Mouse (Mus musculus) cerebellum, adult (tissue): ENCODE data around the gene St3gal3.

Experiments
- ATAC-seq: cut with Nextera tagmentation; 2 replicates; pipeline ENCODE4 v1.9.2; 2017; ENCODE audit warnings: mild to moderate bottlenecking, moderate library complexity, mixed read lengths; ENCODE audit not compliant: insufficient number of reproducible peaks, low FRiP score, low TSS enrichment

Gene St3gal3

DNA sequence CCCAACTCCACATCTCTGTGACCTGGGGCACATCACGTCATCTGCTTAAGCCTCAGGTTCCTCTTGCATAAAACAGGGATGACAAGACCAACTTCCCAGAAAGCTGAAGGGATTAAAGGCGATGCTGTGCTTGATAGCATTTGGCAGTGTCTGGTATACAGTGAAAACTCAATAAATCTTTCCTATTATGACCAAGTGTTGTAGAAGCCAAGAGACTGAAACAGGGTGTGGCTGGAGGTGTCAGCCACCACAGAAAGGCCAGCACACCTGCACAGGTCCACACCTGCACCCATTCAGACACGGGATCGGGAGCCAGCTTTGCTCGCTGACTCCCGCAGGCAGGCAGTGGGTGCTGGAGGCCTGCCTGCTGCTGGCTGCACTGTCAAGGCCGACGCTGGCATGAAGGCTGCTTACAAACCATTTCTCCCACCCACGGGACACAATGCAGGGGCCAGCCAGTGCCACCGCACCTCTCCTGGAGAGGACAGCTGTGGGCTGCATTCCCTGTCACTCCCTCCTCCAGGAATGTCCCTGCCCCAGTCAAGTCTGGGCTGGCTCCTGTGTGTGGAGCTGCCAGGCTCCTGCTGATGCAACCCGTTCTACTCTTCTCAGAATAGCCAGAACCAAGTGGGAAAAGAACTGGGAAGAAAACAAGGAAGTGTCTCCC is 187.9 kb downstream of the St3gal3 start:
- no peak for ATAC-seq

DNA sequence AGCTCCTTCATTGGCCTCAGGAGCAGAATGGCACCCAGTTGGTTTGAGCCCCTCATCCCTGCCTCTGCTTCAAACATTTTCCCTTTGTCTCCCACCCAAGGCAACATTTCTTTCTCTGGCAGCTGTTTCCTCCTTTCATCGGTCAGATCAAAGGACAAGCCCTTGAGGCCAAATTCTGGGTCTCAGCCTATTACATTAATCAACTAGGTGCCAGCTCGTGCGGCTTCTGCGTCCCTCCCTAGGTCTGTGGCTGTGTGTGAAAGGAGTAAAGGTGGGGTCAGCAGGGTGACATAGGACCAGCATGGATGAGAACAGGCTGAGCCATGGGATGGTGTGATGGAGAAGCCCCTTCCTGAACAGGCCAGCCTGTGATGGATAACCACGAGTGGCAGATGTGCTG is 191.4 kb downstream of the St3gal3 start:
- ATAC-seq = no peak

DNA sequence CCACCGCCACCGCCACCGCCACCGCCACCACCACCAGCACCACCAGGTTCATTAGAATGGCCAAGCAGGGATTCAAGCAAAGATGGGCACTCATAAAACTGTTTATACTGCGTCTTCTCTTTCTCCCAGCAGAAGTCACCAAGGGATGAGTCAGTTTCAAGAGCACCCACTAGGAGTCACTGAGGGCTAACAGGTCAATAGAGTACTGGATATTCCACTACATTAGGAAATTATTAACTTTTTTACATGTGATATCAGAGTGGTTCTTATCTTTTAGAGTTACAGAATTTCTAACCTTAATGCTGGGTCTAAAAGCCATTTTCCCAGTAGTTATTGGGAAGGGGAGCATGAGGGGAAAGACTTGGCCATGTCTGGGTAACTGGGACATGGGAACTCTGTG is 197.8 kb downstream of the St3gal3 start:
- ATAC-seq = no peak

DNA sequence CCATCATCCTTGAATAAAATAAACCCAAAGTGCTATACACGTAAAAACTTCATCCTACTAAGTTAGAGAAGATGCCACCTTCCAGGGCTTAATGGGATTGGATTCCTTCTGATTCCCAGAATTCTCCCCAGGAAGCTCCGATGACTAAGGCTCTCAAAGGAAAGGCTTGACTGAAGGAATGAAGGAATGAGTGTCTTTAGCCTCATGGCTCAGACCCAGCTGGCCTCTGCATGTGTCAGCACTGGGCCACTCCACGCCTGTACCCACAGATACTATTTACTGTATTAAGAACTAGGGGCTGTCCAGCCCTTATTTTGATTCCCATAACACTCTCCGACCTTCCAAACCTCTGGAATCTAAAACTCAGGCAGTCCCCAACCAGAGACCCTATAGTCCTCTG is 200.6 kb downstream of the St3gal3 start:
- ATAC-seq = no peak

DNA sequence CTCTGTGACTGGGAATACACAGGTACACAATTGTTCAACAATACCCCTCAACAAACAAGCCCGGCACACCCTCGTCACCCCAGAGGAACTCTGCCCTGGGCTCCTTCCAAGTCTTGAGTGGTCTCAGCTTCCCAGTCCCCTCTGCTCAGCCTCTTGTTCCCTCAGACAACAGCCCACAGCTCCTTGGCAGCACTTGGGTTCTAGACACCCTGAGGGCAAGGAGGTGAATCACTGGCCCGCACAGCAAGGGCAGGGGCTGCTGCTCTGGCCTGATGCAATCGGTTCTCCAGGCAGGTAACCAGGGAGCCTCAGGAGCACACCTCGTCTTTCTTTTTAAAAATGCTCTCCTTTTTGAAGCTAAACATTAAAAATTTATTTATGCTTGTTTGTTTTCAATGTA is 201.5 kb downstream of the St3gal3 start:
- ATAC-seq = no peak

DNA sequence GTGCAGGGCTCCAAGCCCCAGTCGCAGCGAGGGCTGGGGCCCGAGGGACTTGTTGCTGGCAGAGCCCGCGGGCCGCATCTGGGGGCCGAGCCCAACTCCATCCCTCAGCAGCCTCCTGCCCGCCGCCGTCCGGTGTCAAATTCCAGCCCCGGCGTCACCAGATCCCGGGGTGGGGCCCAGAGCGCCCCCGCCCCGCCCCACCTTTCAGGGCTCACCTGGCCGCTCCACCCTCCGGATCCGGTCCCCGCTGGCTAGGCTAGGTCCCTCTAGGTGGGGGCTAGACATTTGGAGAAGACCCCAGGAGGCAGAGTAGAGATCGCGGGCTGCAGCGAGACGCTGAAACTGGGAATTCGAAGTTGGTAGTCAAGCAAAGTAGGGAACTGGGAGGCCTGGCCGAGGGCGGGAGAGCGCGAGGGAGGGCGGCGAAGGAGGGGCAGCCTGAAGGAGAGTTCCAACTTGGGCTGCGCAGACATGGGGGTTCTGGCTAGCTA is 205.3 kb downstream of the St3gal3 start, which contains the start of gene Artn:
Artn (minus strand) TSS at position 373 of the 491 bp plus-strand sequence.
- no peak for ATAC-seq

DNA sequence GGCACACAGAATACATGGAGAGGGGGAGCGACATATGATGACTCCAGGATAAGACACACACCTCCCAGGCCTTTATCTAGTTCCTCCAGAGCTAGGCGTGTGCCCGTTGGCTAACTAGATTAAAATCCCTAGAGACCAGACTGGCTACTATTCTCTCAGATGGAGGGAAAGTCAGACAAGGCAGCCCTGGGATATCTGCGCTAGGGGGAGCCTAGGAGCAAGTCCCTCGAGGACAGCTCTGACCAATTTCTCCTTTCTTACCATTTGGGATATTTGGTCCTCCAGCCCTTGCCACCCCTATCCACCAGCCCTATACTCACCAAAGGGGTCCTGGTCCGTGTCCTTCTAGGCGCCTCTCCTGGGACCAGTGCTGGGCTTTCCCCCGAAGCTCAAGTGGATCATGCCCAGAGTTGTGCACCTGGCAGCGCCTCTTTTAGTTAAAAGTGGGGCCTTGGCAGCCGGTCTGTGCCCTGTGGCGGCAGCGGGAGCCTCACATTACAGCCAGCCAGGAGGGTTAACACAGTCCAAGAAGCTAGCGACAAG is 205.9 kb downstream of the St3gal3 start:
- ATAC-seq = peak; percentile 33; the same call in 1 of the 2 replicates

DNA sequence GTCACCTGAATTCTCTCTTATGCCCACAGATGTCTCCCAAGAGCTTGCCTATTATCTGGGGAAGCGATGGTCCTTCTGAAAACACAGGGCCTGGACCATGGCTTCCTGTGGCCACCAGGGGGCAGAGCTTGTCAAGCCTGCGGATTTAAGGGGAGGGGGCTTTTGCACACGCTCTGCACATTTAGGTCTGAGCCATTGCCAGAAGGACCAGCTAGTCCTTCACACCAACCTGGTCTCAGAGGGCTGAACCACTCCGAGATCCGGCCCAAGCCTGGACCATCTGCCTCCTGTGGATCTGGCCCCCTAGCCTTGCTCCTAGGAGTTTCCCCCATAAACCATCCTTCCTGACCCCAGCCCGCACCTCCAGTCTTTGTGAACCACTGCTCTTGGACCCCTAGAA is 206.5 kb downstream of the St3gal3 start:
- ATAC-seq = no peak

DNA sequence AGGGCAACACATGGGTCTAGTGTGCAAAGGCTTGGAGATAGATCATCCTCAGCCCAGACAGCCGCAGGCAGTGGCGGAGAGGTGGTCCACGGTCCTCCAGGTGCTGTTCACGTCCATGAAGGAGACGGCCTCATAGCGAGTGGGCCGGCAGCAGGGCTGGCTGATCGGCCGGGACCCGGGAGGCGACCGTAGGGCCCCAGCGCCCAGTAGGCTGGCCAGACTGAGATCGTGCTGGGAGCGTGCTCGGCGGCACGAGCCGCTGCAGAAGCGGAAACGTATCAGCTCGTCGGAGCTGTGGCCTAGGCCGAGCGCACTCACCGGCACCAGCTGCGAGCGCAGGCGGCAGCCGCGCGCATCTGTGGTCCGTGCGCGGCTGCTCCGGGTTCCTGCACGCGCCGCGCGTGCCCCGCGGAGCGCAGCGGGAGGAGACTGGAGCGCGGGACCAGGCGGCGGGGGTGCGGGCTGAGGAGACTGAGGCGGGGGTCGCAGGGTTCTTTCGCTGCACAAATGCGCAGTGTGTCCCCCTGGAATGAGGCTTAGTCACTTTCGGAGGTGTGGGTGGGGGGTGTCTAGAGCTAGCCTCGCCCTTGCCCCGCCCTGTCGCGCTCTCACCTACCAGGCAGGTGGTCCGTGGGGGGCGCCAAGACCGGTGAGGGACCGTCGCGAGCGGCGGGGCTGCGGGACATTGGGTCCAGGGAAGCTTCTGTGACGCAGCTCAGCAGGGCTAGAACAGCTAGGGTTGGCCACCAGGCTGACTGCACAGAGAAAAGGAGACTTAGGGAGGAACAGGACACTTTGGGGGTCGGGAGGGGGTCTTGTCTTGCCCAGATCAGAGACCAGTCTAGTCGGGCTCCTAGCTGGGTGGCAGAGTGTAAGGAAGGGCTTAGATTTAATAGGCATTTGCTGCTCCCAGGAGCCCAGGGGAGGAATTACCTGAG is 207.9 kb downstream of the St3gal3 start:
- peak; percentile 36 for ATAC-seq

DNA sequence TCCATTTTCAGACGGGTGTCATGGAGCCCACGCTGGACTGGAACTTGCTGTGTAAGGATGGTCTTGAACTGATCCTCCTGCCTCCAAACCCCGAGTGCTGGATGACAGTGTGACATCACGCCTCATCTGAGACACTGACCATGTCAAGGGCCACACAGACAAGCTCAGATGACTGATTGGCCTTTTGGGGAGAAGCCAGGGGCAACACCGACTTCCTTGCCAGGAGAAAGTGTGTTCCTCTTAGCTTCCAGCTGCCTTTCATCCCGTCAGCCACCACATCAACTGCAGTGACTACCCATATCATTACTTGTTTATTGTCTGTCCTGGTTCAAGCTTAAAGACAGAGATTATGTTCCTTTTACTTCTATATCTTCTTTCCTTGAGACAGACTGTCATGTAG is 209.8 kb downstream of the St3gal3 start:
- no peak for ATAC-seq

DNA sequence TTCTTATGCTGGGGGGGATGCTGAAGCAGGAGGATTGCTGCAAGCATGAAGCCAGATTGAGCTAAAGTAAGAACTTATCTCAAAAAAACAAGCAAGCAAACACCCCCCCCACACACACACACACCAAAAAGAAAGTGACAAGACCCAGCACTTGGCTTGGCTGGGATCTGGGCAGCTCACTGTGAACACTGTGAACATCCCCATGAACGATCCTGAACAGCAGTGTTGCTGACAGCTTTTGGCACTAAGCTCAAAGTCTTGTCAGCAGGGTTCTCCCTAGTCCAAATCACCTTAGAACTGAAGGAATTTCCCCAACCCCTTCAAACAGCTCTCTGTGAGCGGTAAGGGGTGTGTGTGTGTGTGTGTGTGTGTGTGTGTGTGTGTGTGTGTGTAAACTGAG is 211.3 kb downstream of the St3gal3 start:
- ATAC-seq = no peak

DNA sequence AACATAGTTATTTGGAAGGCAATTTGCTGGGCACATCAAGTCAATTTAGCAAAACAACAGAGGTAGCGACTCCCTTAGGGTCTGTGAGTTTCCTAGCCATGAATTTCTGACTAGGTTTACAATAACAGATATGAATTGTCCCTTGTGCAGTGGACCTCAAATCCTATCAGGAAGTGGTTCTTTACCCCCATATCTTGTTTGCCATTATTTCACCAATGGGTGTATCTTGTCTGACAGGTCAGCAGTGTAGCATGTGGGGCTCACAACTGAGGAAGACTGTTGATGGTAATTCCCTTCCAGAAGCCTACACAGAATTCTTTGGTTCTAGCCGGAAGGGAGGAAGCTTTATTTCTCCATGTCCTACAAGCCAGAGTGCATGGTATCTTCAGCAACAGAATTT is 213.4 kb downstream of the St3gal3 start:
- ATAC-seq = no peak

DNA sequence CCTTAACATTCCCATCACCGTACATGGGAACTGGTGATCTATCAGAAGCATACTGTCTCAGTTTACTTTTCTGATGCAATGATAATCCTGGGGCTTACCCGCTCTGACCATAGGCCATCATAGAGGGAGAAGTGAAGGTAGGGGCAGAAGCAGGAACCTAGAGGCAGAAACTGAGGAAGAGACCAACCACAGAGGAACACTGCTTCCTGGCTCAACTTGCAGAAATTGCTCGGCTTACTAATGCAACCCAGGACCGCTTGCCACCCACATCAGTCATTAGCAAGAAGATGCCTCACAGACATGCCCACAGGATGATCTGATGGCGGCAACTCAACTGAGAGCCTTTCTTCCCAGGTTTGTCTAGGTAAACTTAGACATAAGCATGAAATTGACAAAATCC is 216.0 kb downstream of the St3gal3 start:
- no peak for ATAC-seq

DNA sequence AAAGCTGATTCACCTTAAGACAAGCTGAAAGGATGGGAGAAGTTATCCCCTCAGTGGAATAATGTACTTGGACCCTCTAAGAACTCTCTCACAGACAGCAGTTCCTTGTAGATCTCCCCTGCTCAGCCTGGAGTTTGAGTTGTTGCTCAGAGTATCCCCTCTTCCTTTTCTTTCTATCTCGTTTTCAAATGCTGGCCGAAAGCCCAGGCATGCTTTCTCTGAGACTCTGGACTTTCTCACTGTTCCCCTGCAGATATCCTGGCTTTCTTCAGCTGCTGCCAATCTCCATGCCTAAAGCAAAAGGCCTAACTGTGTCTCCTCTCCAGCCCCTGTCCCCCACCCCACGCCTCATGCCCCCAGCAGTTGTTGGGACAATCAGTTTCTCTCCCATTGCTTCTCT is 216.5 kb downstream of the St3gal3 start:
- no peak for ATAC-seq

DNA sequence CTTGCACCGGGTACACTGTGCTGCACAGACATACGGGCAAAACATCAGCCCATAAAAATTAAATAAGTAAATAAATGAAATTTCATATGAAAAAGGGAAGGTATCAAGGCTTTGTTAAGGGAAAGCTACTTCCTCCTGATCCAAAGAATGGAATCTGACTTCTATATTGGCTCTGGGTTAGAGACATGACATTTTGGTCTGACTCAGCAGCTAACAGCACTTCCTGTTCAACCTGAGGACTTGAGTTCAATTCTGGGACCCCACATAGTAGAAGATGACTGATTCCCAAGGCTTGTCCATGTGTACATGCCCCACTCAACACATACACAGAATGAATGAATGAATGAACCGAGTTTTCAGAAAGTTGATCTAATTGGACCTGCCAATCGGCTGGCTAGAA is 216.9 kb downstream of the St3gal3 start:
- no peak for ATAC-seq

DNA sequence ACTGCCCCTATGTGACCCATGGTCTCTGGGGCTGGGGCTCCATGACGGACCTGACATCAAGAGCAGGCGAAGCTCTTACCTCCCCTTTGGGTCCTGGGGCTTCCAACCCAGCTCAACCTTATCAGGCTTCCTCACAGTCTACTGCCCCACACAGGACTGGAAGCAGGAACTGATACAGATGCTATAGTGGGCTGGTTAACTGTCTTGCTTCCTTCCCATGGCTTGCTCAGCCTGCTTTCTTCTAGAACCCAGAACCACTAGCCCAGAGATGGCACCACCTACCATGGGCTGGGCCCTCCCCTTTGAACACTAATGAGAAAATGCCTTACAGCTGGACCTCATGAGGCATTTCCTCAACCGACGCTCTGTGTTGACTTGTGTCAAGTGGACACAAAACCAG is 217.3 kb downstream of the St3gal3 start:
- no peak for ATAC-seq

DNA sequence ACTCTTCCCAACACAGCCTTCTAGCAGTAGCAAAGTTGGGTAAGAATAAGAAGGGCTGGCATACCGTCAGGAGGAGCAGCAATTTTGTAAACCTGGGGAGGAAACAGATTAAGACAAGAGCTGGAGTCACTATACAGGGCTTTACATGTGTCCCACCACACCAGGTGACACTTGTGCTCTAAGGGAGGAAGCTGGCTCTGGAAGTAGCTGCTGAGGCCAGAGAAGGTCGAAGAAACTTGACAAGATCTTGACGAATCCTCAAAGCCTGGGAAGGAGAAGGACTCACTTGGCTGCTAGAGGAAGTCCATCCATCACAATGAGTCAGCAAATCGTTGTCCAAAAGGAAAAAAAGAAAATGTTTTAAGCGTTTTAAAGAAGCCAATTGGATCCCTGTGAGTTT is 218.3 kb downstream of the St3gal3 start:
- ATAC-seq = no peak

DNA sequence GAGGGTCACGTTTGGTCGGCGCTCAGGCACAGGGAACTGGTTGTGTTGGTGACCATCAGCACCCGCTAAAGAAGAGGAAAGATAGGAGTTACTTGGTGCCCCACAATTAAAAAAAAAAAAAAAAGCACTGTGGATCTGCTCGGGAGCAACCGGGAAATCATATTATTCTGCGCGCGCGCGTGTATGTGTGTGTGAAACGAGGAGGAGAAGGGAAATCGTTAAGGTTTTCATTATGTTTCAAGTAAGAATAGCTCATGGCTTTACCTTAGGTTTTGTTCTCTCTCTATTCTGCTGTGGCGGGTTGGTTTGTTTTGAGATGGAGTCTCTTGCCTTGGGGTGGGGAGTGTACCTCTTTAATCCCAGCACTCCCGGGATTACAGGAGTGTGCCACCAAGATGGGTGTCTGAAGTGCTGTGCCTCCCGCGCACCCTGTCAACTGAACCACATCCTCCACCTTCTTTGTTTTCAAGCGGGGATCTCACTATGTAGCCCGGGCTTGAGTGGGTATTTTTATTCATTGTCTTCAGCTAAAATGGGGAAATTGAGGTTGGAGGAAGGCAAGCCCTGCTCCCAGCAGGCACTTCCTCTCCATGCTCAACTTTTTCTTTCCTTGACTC is 219.1 kb downstream of the St3gal3 start:
- no peak for ATAC-seq

DNA sequence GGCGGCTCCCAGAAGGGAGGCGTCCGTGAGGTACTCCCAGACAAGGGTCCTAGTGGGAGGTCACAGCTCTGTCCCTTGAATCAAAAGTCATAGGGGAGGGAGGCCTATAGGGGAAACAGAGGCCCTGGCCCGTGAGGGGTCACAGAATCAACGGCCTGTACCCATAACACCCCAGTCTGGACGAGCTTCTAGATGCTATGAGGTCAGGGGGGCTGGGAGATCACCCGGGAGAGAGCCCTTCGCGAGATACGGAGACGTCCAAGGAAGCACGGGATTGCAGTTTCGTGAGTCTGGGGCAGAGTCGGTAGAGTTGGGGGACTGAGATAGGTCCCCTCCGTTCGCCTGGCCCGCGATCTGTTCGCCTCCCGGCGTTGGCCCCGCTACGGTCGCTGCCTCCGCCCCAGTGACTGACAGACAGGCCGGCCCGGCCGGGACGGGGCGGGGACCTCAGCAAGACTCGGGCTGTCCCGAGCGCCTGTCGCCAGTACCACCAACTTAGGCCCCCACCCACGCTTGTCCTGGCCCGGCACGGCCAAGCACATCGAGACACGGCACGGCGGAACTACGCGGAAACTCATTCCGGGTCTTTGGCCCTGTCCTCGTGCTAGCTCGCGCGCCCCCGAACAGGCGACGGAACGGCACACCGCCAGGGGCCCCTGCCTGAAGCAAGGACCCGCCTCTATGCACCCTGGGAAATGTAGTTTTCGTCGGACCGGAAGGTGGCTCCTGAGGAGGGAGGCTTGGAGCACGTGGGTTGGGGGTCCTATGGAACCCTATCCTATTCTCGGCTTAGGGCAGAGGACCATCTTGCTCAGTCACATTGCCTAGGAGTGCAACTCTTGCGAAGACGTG is 219.9 kb downstream of the St3gal3 start, which contains the start of gene Ipo13:
Ipo13 (minus strand) TSS at position 409 of the 852 bp plus-strand sequence.
- ATAC-seq = peak; percentile 82

DNA sequence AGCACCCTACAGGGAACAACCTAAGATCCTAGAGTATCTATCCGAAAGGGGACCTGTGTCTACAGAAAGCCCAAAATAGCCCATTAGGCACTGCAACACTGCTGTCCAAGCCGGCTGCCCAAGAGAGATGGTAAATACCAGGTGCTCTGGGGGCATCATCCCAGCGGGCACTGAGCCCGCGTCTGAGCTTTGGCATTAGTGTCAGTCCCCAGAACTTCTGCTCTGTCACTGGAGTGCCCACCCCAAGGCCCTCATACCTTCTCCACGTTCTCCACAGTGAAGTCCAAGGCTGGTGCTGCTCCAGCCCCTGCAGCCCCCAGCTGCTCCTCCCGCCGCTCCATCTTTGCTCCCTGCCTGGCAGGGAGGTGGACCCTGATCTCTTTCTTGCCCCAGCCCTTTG is 220.7 kb downstream of the St3gal3 start:
- ATAC-seq = no peak
